Mouse (Mus musculus) mammary gland, adult 2 months (tissue): ENCODE data around the gene Pygl. TPM values are rescaled to one million over a fixed set of nuclear protein-coding genes. Genes with fewer than 3 reads are reported as not detected.

Experiments
- polyA plus RNA-seq: library from polyadenylated mRNA; depleted of rRNA; stranded (reverse); fragments of >200 nt; gene quantifications from 2 replicates; pipeline ENCODE4 v1.2.3, GENCODE M21; 2012; ENCODE audit warnings: low replicate concordance; rRNA removed

Pygl gene
- polyA plus RNA-seq: 138 and 159 TPM in 2 replicates

DNA sequence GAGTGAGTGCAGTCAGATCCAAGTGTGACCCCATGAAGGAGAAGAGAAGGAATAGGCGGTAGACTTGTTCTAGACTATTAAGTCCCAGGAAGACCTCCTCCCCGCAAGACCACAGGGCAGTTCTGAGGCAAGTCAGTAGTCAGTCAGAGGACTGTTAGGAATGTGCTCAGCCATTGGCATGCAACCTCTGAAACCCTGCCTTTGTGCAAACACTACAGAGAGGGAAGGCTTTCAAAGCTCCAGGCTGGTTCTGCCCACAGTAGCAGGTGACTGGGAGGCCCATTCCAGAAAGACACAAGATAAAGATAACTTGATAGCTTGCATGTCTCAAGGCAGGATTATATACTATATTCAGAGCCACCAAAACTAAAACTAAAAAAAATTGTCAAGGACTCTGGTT is at the start of gene Pygl:
Gene Pygl (minus strand): TSS at position 195 of the 400 bp plus-strand sequence.

DNA sequence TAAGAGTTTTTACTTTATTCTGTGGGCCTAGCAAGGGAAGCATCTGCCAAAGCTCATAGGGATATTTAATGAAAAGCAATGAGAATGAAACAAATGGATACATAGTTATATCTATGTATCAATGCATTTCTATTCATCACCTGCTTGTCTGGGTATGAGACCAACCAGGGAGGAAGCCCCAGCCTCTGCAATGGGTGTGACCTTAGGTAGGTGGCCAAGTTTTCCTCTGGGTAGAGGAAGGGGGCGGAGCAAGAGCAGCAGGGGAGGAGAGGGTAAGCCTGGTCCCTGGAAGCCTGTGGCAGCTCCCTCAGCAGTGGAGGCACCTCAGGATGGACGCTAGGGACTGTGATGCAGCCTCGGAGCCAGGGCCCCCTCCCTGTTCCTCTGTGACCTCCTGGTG is 77.4 kb downstream of the Pygl start, which contains the start of gene Abhd12b:
Gene Abhd12b (plus strand): TSS at position 301 of the 400 bp plus-strand sequence.

Other genes starting within 250 kb of the Pygl start
- 15.3 and 41.1 TPM in 2 replicates for gene Sav1, start 244.5 kb downstream of the Pygl start, polyA plus RNA-seq
- 5.7 and 10.2 TPM in 2 replicates for gene Nin, start 117.8 kb downstream of the Pygl start, polyA plus RNA-seq
- 0.22 TPM in 1 of 2 replicates, not detected in the other for gene Abhd12b, start 77.3 kb downstream of the Pygl start, polyA plus RNA-seq
- gene Trim9, start 116.1 kb upstream of the Pygl start, polyA plus RNA-seq: 1.3 and 1.9 TPM in 2 replicates
- gene Tmx1, start 221.6 kb upstream of the Pygl start, polyA plus RNA-seq: 3.9 and 8.4 TPM in 2 replicates